Mouse (Mus musculus): ENCODE data around the gene Spata13.

GRCm38 (mm10) chr14:60702377-60703140 is 68.8 kb downstream of the Spata13 start:
- TF ChIP-seq CTCF (IDR thresholded peaks at IDR 0.05; ENCODE audit: low read depth, low read length) (no peak), POLR2A (IDR thresholded peaks at IDR 0.05; ENCODE audit: borderline replicate concordance, low read depth, low read length) (no peak)
